Mouse (Mus musculus) frontal cortex, adult (tissue): ENCODE data around the gene Zbtb25.

ENCODE experiments used
- ATAC-seq: cut with Nextera tagmentation; 2 replicates; pipeline ENCODE4 v1.9.2; 2017; ENCODE audit warnings: mild to moderate bottlenecking, moderate library complexity, mixed read lengths; ENCODE audit not compliant: low TSS enrichment

The Zbtb25 gene

DNA sequence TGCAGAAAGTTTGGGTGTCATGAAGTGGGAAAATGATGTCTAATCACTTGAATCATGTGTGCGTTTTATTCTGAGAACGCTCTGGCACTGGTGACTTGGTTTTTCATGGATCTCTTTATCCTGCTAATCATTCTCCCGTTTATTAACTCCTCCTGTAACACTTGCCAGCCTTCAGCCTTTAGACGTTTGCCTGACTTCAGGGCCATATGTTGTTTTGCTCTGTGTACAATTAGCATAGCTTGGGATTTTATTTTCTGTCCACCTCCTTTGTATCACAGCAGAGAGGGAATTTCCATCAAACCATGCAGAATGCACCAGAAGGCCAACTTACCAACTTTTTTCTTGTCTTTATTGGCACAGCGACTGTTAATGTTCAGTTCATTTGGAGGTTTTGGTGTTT lies 71.6 kb downstream of the Zbtb25 start:
- ATAC-seq: no peak
